Mouse (Mus musculus) c-Kit-positive CD71-positive TER-119-positive erythroid progenitor cells, embryonic 14.5 days (primary cell): Measurements from ENCODE around the gene Gm12248.
"Not testable (repeated sequence)": the region's sequence is repeated elsewhere in the genome, so short reads cannot be mapped to it uniquely, and the experiment has no call there.

Source experiments
- DNase-seq: peaks from one replicate; pipeline ENCODE4 v3.0.0-alpha.2; 2013; ENCODE audit warnings: low spot score

Gm12248 gene

DNA sequence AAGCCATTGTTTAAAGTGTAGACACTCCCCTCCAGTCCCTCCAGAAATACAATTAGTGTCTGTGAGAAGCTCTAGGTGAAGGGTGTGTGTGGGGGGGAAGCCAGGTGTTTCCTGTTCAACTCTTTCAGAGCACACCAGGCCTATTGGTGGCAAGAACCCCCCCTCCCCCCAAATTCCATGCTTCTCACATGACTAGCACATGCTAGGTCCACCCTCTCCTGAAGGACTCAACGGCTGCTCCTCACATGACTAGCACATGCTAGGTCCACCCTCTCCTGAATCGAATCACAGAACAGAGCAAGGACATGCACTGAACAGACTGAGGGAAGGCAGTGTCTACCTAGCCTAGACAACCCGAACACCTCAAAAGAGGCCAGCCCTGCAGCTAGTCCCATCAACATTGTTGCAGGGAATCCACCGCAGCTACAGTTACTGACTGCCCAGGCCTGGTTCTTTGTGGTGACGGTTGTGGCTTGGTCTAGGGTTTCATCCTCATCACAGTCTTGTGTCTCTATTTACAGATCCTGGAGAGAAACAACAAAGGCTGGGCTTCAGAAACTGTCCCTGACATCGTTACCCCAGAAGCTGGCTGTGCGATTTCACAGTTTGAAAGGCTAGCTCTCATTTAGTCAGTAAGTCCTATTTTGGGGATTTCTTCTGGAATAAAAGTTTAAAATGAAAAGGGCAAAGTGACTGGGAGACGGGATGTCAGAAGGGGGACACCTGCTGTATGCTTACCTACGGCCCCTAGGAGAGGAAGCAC is 9.8 kb upstream of the Gm12248 start:
- DNase-seq: no peak

DNA sequence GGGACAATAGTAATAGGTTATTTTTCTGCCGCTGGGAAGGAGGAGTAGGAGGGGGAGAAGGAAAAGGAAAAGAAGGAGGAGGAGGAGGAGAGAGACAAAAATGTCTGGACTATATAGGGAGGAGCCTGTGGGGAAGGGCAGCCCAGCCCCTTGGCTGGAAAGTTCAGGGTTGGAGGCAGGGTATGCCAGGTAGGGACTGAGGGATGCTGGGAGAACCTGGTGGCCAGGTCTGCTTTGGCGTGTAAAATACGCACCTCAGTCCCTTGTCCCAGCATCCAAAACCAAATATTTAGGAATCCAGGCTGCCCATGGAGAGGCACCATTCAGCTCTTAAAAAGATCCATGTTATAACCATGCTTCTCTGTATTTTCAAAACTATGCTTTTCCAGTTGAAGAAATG is 9.2 kb upstream of the Gm12248 start:
- no peak for DNase-seq

DNA sequence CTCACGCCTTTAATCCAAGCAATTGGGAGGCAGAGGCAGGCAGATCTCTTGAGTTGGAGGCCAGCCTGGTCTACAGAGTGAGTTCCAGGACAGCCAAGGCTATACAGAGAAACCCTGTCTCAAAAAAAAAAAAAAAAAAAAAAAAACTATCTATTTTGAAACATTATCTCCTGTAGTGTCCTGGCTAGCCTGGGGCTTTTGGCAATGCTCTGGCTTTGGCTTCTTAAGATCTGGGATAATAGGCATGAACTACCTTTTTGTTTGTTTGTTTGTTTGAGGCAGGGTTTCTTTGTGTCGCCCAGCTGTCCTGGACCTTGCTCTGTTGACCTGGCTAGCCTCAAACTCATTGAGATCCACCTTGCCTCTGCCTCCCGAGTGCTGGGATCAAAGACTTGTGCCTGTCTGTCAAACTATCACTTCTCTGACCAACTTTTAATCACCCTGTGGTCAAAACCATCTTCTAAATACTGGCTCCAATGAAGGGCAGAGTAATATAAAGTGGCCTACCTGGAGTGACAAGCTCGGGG is 8.3 kb upstream of the Gm12248 start:
- no peak for DNase-seq

DNA sequence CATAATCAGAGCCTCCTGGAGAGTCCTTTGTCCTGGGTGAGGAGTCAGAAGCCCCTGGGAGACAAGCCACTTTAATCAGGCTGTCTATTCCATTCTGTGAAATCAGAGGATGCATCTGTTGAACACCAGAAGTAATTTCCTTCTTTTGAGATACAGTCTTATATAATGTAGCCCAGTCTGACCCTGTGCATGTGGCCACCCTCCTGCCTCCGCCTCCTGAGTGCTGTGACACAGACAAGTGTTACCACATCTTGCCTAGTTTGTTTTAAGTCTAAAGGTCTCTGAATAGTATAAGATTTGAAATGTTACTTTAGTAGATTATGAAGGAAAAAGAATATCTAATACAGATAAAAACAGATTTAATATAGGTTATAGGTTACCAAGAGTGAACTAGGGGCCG is 7.1 kb upstream of the Gm12248 start:
- DNase-seq: no peak

DNA sequence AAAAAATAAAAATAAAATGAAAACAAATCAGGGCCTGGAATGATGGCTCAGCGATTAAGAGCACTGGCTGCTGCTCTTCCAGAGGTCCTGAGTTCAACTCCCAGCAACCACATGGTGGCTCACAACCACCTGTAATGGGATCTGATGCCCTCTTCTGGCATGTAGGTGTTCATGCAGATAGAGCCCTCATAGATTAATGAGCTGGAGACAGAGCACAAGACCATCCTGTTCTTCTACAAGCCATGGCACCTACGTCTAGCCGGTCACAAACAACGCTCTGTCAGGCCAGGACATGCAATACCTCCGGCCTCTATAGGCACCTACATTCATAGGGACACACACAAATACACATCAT is 5.4 kb upstream of the Gm12248 start:
- DNase-seq: not testable (repeated sequence)

DNA sequence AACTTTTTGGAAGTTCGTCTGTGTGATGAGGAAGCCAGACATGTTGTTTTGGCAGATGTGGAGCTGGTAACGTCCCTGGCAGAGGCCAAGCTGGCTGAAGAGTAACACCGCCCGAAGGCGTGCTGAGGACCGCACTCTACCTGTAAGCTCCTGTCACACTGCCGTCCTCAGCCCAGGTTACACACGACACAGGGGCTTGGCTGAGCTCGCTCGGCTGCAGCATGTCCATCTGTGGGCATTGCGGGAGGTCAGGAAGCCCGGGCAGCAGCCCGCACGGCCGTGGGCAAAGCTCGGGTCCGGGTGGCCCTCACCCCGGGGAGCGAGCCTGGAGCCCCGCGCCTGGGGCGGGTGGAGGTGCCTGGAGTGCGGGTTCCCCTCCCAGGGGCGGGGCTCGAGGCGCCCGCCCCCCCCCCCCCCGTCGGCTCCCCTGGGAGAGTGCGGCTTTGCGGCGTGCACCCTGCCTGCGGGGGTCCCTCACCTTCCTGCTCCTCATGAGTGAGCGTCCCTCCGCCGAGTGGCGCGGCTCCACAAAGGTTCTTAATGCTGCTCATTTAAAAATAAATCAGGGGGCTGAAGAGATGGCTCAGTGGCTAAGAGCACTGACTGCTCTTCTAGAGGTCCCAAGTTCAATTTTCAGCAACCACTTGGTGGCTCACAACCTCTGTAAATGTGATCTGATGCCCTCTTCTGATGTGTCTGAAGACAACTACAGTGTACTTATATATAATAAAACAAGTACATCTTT is 4.9 kb upstream of the Gm12248 start:
- no peak for DNase-seq

DNA sequence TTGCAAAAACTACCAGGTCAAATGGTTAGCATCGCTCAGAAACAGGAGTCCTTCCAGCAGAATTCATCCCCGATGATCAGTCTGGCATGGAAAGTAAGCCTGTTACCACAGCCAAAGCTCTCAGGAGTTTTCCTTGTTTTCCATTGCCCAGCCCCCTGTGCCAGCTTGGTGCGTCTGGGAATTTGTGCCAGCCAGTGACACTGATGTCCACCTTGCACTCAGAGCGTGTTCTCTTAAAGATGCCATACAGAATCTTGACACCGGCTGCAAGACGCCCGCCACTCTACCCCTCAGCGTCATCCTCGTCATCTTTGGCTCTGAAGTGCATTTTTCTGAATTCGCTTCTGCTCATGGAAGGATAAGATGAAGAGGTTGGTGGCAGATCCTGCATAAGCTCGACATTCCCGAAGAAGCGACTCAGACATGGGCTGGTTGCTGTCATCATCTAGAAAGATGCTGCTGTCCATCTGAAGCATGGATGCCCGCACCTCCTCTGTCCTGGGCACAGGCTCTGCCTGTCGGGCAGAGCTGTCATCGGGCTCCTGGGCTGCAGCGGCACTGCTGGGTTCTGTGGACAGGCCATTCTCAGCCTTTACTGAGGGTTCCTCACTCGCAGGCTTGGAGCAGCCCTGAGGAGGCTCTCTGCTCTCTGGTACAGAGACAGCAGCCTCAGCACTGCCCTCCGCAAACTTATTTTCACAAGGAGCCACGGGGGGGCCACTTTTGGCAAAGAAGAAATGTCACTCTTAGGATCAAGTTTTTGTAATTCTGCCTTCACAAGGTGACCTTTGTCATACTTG is 4.1 kb upstream of the Gm12248 start:
- DNase-seq: no peak

DNA sequence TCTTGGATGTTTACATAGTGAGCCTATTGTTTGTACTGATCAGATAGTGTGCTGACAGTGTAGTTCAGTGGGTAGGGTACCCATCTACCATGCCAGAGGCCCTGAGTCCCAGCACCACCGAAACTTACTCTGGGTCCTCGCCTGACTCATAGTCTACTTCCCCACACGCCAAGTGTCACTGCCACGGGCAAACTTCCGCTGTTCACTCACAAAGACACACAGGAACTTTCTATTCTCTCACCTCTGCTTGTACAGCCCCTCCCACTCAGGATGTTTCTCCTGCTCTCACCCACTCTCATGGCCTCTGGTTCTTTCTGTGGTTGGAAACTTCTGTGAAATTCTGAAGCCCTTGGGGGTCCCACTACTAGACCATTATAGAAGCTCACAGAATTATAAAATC is 3.2 kb upstream of the Gm12248 start:
- no peak for DNase-seq

DNA sequence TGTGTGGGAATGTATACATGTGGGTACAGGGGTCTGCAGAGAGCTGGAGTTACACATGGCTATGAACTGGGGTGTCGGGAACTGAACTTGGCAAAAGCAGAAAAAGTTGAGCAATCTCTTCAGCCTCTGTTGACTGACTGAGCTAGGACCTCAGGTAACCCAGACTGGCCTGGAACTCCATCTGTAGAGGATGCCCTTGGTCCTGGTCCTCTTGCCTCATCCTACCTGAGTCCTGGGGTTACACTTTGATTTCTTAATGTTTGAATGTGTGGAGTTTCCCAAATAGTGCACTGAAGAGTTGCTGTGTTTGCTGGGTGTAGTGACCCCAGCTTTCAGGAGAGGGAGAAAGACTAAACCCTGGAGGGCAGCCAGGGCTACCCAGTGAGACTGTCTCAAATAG is 2.6 kb upstream of the Gm12248 start:
- DNase-seq: no peak

DNA sequence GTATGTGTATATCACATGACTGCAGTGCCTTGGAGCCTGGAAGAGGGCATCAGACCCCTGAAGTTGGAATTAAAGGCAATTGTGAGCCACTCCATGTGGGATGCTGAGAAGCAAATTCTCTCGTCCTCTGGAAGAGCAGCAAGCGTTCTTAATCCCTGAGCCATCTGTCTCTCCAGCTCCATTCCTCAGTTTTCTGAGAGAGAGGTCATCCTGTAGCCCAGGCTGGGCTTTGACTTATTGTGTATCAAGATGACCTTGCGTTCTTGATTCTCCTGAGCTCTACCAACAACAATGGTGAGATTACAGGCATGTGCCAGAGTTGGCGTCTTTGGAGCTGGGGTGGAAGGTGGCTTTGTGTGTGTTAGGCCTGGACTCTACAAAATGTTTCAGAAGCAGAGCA is 1.8 kb upstream of the Gm12248 start:
- DNase-seq: no peak

DNA sequence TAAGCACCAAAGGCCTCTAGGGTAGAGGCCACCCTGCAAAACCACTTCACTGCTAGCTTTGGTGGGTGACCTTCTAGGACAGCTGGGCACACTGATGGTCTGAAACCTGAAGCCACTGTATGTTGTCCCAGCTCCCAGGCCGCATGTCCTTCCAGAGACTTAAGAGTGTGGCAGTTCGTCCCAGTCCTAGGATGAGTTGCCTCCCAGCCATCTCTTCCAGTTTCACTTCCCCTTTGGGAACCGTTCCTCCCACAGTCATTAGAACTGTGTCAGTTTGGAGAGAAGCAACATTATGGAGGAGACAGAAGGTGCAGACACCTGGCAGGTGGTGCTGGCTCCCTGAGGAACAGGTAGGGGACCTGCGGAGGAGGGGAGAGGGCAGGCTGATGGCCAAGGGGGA is 393 bp downstream of the Gm12248 start:
- DNase-seq: no peak

DNA sequence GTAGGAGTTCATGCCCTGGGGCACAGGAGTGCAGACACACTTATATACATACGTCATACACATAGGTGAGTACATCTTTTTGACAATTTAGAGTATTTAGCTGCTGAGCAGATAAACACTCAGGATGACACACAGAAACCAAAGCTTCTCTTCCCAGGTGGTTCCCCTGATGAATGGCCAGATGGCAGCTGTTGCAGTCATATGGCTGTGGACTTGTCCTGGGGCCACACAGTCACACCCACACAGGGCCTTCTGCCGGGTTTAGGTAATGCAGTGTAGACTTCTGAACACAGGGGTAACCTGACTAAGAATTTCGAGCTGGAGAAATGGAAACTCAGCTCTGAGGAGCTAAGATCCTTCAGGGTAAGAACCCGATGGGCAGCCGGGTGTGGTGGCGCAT is 11.2 kb downstream of the Gm12248 start:
- DNase-seq: no peak

DNA sequence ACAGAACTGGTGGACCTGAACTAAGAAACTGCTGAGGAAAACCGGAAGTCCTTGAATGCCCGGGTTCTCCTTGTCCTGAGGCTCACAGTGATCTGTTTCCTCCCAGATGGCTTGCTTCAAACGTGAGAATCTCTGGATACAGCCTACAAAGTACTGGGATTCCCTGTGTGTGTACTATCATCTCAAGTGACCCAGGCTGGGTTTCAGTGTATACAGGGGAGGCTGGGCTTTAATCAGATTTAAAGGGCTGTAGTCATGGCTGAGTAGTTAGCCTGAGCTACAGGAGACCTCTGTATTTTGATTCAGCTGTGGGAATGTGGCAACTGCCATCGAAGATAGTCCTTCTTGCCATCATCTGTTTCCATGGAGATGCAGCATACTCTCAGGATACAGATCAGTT is 15.7 kb downstream of the Gm12248 start:
- DNase-seq: no peak

DNA sequence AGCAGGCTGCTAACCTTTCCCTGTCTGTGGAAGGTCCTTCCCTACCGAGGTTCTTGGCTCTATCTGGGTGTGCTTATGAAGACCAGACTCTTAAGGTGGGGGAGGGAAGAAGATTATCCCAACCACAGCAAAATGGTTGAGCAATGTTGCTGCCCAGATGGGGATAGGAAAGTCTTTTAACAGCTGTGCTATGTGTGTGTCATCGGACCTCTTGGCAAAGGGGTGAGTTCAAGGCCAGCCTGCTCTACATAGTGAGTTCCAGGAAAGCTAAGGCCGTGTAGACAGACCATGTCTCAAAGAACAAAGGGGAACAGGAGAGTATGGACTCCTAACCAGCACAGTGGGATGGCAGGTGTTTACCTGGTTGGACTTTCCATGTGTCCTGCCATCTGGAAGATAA is 20.0 kb downstream of the Gm12248 start:
- DNase-seq: no peak

DNA sequence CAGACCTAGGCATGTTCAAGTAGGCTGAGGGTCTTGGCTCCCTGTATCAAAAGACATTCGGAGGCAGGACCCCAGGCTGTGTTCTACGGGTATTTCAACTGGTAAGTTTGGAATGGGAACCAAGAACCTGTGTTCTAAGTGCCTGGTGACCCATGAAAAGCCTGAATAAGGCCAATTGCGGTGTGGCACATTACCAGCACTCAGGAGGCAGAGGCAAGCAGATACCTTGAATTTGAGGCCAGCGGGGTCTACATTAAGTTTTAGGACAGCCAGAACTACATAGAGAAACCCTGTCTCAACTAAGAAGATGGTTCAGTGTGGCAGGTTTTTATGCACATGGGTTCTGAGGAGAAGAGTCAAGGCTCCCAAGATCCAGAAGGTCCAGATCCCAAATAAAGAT is 27.9 kb downstream of the Gm12248 start:
- DNase-seq: no peak

DNA sequence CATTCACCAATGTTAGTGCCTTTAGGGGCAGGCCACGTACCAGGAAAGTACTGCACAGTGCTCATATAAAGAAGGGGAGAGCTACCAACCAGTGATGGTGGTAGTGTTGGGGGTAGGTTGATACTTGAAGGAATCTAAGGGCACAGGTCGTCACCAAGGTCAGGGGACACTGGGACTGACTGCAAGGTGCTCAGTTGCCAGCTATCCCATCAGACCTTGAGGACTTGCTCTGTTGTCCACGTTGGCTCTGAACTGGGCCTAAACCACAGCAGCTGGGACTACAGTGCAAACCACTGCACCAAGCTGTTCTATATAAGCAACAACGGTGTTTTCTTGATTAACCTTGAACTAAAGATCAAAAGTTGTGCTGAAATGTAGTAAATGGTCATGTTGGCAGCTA is 30.3 kb downstream of the Gm12248 start:
- DNase-seq: no peak

DNA sequence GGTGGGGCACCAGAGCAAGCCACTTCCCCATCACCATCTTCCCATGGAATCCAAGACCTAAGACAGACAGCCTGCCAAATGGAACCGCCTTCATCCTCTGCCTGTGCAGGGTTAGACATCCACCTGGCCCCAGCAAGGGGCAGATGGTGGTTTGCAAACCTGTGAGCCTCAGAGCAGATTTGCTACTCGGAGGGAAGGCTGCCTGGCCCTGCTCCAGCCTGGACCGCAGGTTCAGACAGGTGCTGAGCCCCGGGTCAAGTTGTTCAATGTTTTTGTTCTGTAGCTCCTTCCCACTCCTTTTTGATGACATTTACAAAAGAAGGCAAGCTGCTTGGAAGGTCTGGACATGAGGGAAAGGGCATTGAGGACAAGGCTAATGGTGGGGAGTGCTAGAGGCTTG is 31.7 kb downstream of the Gm12248 start:
- DNase-seq: not testable (repeated sequence)

DNA sequence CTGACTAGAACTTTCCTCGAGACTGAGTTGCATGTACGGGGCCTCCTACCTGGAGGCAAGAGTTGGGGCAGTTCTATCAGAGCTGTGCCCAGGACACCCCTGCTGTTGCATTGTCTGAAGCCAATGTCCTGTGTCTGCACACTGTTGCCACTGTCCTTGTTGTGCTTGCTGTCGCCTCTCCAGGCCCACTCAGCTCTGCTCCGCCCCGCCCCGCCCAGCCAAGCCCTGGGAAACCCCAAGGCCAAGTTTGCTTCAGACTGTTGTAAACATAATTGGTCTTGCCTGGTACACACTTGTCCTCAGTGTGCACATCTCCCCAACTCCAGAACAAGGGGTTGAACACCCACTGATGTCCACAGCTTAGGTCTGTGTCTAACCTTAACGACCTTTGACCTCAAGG is 33.2 kb downstream of the Gm12248 start:
- DNase-seq: not testable (repeated sequence)

DNA sequence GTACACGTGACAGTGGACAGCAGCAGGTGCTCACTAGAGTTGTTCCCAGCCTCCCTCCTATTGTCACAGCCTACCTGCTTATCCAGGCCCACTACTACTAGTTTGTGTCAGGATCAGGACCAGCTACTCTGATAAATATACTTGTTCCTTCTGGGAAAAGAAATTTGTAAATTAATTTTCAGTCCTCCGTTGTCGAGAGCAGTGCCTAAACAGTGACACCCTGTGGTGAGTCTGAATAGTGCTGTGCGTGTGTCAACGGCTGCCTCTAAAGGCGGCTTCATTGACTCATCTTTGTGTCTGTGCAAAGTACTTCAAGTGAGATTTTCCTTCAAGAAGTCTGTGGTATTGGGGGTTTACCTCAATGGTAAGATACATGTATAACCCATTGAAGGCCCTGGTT is 35.5 kb downstream of the Gm12248 start:
- DNase-seq: no peak

DNA sequence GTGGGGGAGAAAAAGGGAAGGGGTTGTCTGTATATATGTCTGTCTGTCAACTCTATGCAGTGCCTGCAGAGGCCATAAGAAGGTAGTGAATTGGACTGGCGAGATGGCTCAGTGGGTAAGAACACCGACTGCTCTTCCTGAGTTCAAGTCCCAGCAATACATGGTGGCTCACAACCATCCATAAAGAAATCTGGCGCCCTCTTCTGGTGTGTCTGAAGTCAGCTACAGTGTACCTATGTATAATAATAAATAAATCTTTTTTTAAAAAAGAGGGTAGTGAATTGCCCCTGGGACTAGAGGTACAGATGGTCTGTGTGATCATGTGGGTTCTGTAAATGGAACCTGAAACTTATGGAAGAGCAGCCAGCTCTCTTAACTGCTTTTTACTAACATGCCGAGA is 46.5 kb downstream of the Gm12248 start:
- no peak for DNase-seq

DNA sequence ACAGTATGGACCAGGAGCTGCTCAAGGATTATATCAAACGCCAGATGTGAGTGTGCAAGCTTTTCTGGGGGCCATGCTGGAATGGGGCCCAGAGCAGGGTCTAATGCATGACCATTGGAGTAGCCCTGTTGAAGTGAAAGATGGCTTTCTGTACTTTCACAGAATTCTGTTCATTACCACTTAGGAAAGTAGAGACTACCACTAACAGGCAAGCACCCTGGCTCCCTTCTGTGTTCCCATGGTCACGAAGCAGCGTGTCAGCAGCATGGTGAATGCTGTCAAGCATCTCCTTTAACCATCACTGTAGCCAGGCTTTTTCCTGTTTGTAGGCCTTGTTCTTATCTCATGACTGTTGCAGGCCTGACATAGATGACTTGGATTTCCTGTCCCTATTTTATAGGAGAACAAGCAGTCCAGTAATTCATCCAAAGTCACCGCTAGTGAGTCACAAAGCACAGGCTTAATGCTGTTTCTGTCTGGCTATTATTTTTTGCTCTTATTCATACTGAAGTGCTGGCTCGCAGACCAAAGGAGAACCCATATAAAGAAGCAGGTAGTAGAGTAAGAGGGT is 50.0 kb downstream of the Gm12248 start:
- no peak for DNase-seq

DNA sequence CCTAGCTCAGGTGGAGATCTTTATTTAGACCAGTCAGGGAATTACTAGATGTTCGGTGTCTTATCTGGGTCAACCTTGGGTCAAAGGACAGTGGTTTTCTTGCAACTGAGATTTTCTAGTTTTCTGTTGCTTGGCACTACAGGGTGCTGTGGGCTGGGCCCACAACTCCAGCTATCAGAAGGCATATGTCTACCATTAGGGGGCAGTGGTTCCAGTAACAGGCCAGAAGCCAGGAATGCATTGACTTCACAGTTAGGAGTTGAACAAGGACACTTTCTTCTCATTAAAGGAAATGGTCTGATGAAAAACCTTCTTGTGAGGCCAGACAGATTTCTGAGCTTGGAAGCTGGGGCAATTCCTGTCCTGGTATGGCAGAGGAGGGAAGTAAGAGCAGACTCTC is 53.9 kb downstream of the Gm12248 start:
- no peak for DNase-seq

DNA sequence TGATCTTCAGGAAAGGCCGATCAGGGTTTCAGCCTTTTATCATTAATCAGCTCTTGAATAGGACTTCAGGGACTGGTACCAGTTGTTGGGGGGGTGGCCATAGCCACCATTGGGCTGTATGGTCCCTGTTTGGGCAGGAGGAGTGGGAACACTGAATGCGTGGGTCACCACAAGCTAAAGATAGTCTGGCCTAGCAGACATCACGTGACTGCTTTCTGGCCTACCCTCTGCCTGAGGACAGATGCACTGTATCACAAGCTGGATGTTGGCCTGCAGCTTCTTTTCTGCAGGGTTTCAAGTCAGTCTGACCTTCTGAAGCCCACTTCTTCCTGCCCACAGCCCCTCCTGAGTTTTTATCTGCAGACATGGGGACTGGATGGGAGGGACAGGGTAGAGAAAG is 59.3 kb downstream of the Gm12248 start:
- no peak for DNase-seq
